Mouse (Mus musculus) layer of hippocampus, postnatal 25 days (tissue): Measurements from ENCODE around the gene Mink1. TPM values are rescaled to one million over a fixed set of nuclear protein-coding genes. Genes with fewer than 3 reads are reported as not detected.
"Not testable (repeated sequence)": the region's sequence is repeated elsewhere in the genome, so short reads cannot be mapped to it uniquely, and the experiment has no call there.

Experiments
- DNase-seq, 2 experiments: peaks; one replicate each; pipeline ENCODE4 v3.0.0; 2022; ENCODE audit warnings: mixed read lengths in 2 of 2, low spot score in 1 of 2; ENCODE audit errors: extremely low spot score in 1 of 2
- total RNA-seq, 2 experiments: library from RNA; stranded (reverse); gene quantifications; 2 replicates each; pipeline ENCODE4 v1.2.3; 2021

Mink1 gene
- 100 to 1,000 TPM; 434 to 488 TPM for total RNA-seq

DNA sequence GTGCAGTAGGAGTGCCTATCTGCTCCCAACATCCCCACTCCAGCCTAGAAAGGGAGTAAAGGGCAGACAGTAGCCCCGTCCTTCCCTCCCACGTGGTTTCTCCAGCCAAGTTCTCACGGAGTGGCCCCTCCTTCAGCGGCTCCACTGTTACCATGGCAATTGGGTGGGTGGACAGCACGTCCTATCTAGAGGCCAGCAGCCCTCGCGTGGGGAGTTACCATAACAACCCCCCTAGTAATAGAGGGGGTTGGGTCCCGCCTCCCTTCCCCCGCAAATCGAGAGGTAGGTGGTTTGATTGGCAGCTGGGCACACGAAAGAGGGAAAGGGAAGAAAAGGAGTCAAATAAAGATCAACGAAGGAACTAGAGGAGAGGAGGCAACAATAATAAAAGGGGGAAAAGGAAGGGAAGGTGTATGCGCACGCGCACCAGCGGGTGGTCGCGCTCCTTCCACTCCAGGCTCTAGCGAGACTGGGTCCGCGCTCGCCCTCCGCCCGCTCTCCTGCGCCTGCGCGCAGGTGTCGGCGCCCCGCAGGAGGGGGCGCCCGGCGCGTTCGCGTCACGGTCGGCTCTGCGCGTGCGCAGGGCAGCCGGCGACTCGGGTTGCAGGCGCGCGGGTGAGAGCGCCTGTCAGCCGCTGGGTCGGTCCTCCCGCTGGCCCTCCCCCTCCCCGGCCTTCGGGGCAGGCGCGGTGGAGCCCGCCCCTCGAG is at the start of gene Mink1:
Mink1 (plus strand) TSS at position 595 of the 708 bp plus-strand sequence.
- DNase-seq, result peak; percentile 77 to 81

DNA sequence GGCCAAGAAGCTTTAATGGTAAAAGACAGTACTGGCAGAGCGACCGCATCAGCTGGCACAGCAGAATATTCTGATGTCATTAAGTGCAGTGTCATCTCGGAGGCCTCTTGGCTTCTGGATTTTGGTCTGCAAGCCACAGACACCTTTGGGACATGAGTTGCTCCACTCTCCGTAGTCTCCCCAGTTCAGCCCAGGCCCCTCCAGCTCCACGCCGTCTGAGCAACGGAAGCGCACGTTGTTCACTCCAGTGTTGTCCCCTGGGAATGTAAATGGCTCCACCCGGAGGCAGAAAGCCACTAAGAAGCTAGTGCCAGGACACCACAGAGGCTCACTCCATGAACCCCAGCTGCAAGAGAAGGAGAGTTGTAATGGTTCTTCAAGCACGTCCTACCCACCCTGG is 49.2 kb upstream of the Mink1 start:
- no peak for DNase-seq

GRCm38 (mm10) chr11:70514288-70514687 is 48.4 kb upstream of the Mink1 start, which contains the start of gene Vmo1:
Gene Vmo1, minus strand, starts transcription at chr11:70514616.
- DNase-seq, result no peak

DNA sequence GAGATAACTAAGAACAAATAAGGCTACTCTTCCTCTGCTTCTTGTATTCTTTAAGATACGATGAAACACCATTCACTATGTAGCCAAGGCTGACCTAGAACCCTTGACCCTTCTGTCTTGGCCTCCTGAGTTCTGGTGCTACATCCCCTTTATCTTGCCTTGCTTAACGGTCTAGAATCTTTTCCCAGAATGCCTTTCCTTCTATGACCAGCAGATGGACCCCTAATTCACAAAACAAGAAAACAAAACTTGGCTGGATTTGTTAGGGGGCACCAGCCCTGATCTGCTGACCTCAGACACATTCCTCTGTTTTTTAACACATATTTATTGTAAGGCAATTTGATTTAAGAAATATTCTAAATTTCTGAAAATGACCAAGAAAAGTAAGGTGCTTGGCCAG is 46.3 kb upstream of the Mink1 start:
- peak in 1 of 2 experiments; percentile 18 for DNase-seq

DNA sequence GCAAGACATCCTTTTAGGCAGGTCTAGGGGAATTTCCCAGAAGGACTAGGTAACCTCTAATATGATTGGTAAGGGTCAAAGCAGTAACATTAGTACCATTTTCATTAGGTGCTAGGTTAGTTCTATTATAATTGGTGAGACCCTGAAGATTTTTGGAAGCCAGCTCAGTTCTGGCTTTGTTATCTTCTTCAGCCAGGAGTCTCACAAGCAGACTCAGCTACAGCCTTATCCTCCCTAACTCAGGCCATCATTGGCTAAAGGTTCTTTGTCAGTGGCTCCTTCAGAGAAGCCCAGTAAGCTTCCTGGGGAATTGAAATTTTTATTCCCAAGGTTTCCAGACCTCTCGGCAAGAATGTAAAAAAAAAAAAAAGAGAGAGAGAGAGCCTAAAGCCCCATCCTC is 44.2 kb upstream of the Mink1 start:
- no peak for DNase-seq

GRCm38 (mm10) chr11:70518923-70519322 is 43.8 kb upstream of the Mink1 start, which contains the start of gene Gltpd2:
Gene Gltpd2, plus strand, starts transcription at chr11:70519196.
- DNase-seq, result no peak

DNA sequence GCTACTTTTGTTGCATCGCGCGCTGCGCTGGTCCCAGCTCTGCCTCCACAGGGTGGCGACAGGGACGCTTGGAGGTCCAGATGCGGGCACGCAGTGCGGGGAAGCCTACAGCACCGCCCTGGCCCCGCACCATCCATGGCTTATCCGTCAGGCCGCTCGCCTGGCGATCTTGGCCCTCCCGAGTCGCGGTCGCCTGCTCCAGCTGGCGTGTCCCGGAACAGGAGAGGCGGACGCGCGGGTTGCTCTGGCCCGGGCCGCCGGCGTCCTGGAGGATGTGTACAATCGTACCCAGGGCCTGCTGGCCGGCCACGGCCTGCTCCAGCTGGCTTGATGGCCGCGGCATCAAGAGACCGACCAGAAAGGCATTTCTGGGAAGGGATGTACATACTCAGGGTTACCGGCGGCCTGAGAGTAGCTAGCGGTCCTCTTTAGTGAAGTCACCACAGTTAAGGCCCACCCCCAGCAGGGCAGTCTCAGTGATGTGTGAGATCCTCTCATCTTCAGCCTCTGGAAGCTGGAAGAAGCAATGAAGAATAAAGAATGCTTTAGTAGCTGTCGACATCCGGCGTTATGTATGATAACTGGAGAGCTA is 42.4 kb upstream of the Mink1 start:
- peak in 1 of 2 experiments; percentile 22 for DNase-seq

DNA sequence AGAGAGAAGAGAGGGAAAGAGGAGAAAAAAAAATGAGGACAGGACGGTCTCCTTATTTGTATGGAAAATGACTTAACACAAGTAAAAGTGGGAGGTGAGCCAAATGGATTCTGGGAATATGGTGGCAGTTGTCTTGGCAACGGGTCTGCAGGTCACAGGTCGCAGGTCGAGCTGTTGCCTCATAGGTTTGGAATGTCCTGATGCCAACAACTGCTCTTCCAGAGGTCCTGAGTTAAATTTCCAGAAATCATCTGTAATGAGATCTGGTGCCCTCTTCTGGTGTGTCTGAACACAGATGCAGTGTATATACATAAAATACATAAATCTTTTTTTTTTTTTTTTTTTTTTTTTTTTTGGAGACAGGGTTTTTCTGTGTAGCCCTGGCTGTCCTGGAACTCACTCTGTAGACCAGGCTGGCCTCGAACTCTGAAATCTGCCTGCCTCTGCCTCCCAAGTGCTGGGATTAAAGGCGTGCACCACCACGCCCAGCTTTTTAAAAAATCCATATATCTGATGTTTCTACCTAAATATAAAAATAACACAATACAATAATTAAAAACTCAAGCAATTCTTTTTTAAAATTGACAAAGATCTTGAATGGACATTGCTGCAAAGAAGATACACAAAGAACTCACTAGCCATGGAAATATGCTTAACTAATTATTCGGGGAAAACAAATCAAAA is 39.2 kb upstream of the Mink1 start:
- DNase-seq, result not testable (repeated sequence)

DNA sequence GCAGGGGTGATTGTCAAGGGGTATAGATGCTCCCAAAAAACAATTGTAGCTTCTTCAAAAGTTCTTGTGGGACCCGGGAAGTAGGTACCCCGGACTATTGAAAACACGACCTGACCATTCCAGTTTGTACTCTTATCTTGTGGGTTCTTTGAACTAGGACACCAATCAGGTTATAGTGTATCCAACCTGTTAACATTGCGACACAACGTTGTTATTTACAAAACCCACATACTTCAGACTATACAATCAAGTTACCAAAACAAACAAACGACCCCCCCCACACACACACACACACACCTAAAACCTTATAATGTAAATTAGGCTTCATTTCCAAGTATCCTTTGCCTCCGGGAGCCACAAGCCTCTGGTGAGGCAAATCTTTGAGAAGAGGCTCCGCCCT is 37.9 kb upstream of the Mink1 start:
- no peak for DNase-seq

DNA sequence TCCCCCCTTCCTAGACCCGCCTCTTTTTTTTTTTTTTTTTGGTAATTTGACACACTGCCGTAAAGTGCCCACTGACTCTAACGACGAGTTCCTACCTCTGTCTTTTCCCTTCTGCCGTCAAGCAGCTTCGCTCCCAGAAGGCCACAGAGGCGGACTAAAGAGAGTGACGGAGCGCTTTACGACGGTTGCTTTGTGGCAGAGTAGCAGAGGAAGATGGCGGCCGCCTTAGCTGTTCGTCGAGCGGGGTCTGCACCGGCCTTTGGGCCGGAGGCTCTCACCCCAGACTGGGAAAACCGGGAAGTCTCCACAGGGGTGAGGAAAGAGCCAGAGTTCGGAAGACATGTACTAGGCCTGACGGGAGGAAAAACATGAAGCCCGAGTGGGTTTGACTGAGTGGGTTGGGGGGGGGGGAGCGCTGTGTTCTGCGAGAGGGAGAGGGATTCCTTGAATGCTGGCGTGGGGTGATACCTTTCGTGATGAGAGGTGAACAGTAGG is 37.5 kb upstream of the Mink1 start, which contains the start of gene Psmb6:
Psmb6 (plus strand) TSS at position 184 of the 495 bp plus-strand sequence.
- DNase-seq, result peak; percentile 70 to 80

DNA sequence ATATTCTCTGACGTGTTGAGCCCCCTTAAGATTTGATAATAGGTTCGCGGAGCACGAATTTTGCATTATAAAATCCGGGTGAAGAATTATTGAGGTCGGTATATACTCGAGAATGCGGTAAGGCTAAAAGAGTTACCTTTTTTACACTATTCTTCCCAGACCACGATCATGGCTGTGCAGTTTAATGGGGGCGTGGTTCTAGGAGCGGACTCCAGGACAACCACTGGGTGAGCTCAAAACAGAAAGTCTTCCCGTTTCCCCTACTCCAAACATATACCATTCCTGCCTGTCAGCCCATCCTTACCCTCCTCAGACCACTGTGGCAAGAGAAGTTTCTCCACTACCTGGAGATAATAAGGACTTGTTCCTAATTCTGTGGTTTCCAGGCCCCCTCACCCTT is 37.0 kb upstream of the Mink1 start:
- no peak for DNase-seq

- DNase-seq, result no peak
These were observed 36.5 kb upstream of the Mink1 start for GRCm38 (mm10) chr11:70526211-70526610.

DNA sequence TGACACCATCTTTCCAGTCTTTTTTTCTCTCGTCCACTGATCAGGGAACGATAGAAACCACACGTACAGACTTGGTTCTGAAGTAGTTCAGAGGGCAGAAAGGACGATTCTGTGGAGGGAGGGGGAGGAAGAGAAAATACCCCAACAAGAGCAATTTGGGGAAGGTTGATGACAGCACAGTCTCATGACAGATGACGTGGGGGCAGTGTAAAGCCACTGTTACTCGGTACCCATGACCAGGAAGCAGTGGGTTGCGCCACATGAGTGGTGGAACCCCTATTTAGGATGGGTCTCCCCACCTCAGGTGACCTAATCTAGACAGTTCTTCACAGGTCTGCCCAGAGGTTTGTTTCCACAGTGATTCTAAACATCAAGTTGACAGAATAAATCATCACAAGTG is 34.1 kb upstream of the Mink1 start:
- DNase-seq, result no peak

- not testable (repeated sequence) for DNase-seq
These were observed 31.6 kb upstream of the Mink1 start for GRCm38 (mm10) chr11:70531065-70531464.

GRCm38 (mm10) chr11:70532839-70533238 is 29.8 kb upstream of the Mink1 start, which contains the start of gene Gm40193:
Gene Gm40193, minus strand, starts transcription at chr11:70532939.
- DNase-seq, result no peak

- no peak for DNase-seq
These were observed 23.3 kb upstream of the Mink1 start for GRCm38 (mm10) chr11:70539423-70539822.

DNA sequence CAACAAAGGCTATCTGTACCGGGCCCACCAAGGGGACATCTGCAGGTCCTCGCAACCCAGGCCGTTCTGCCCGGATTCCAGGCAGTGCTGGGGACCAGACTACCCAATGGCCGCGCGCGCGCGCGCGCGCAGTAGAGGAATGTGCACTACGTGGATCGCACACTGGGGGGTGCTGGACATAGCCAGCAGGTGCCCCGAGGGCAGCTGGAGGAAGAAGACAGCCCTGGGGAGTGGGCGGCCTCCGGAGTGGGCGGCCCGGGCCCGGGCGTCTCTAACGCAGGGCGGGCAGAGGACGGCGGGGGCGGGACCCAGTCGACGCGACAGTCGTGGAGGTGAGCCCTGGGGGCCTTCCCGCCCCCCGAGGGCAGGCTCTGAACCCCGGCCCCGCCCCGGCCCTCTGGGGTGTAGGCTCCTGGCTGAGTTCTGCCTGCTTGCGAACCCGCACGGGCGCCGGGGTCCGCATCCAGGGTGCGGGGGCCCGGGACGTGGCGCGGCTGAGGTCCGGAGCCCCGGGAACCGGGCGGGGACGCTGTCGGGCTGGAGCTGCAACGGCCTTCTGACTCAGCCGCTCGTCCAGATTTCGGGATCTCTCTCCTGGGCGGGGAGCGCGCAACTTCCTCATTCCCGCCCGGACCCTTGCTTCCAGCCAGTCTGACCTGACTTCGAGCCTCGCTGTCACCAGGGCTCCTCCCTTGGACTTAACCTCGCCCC is 22.6 kb upstream of the Mink1 start, which contains the start of gene Pld2:
Pld2 (plus strand) TSS at position 188 of the 711 bp plus-strand sequence.
- peak; percentile 68 to 71 for DNase-seq

DNA sequence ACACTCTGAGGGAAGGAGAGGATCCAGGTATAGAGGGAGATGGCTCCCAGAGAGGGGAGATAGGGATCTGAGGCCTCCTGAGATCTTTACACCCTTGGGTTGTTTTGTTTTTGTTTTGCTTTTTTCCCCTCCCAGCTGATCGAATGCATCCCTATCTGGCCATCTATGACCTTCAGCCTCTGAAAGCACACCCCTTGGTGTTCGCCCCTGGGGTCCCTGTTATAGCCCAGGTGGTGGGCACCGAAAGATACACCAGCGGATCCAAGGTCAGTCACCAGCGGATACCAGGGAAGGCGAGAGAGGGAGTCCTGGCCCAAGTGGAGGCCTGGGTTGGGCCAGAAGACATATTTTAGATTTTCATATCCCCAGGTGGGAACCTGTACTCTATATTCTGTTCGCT is 21.8 kb upstream of the Mink1 start:
- no peak for DNase-seq

- no peak for DNase-seq
These were observed 21.3 kb upstream of the Mink1 start for GRCm38 (mm10) chr11:70541415-70541814.

GRCm38 (mm10) chr11:70544496-70544895 is 18.2 kb upstream of the Mink1 start:
- DNase-seq, result no peak
